Mouse (Mus musculus) heart, embryonic 15.5 days (tissue): ENCODE results near the gene Pmepa1. TPM values are rescaled to one million over a fixed set of nuclear protein-coding genes. Genes with fewer than 3 reads are reported as not detected.

Experiments
- ATAC-seq: fragments of 200-750 bp; cut with Nextera tagmentation; replicated peaks from 2 replicates; pipeline ENCODE4 v1.8.0; 2017; ENCODE audit warnings: low read depth, moderate TSS enrichment; ENCODE audit not compliant: insufficient number of reproducible peaks, insufficient read depth, low FRiP score
- H3K27ac ChIP-seq: fragments of 300-500 bp; sonication (generic); 2 replicates; pipeline ENCODE4 v1.5.1; 2015; ENCODE audit warnings: mild to moderate bottlenecking, inconsistent platforms
- H3K27me3 ChIP-seq: fragments of 300-500 bp; sonication (generic); 2 replicates; pipeline ENCODE4 v1.6.1; 2015; ENCODE audit warnings: inconsistent platforms
- H3K36me3 ChIP-seq: fragments of 300-500 bp; sonication (generic); 2 replicates; pipeline ENCODE4 v1.6.1; 2015; ENCODE audit warnings: mild to moderate bottlenecking, inconsistent platforms
- H3K4me1 ChIP-seq: fragments of 300-500 bp; sonication (generic); replicated peaks from 2 replicates; pipeline ENCODE4 v1.6.1; 2015; ENCODE audit warnings: inconsistent platforms
- H3K4me2 ChIP-seq: fragments of 300-500 bp; sonication (generic); 2 replicates; pipeline ENCODE4 v1.6.1; 2015; ENCODE audit warnings: inconsistent platforms, mild to moderate bottlenecking, moderate library complexity
- H3K4me3 ChIP-seq: fragments of 300-500 bp; sonication (generic); 2 replicates; pipeline ENCODE4 v1.5.1; 2015; ENCODE audit warnings: mild to moderate bottlenecking, inconsistent platforms
- H3K9ac ChIP-seq: fragments of 300-500 bp; sonication (generic); 2 replicates; pipeline ENCODE4 v1.6.1; 2015; ENCODE audit warnings: mild to moderate bottlenecking, inconsistent platforms
- H3K9me3 ChIP-seq: fragments of 300-500 bp; sonication (generic); replicated peaks from 2 replicates; pipeline ENCODE4 v1.6.1; 2016; ENCODE audit warnings: inconsistent platforms
- WGBS: fragments of 180-500 bp; shearing (Covaris S2); methylation state at CpG from one replicate; pipeline ENCODE4 v1.1.7; 2015; ENCODE audit warnings: mixed read lengths; 5-methylcytosine and 5-hydroxymethylcytosine counted together
- polyA plus RNA-seq: library from polyadenylated mRNA; unstranded; fragments of >200 nt; fragmentation: Nextera tagmentation; extraction: Ambion mirVana; gene quantifications from 2 replicates; pipeline ENCODE4 v1.2.1, GENCODE M21; 2015

Pmepa1 gene
- polyA plus RNA-seq, 1 experiment from 2014 or later: 4.6 TPM

- Histone ChIP-seq H3K9me3 (no peaks in the 10 kb centered on the region), H3K9ac (no peak overlapping the region), H3K36me3 (0 out of 2 replicates have a peak, but pooled peaks cover under 1% of the 10 kb centered on the region), H3K27ac (no peak overlapping the region), H3K4me3 (no peak overlapping the region), H3K27me3 (0 out of 2 replicates have a peak, but pooled peaks cover 4% of the 10 kb centered on the region), H3K4me2 (no peak overlapping the region), H3K4me1 (peaks cover 14% of the 10 kb centered on the region)
- ATAC-seq: no peak
- 92% methylated on average over 9 of the region's 9 CpGs for WGBS
Observed at GRCm38 (mm10) chr2:173220754-173221153, 55.6 kb downstream of the Pmepa1 start.

- Histone ChIP-seq H3K27ac (peak overlapping the region; percentile 18; the same call in 1 of the 2 replicates), H3K9ac (no peak overlapping the region), H3K4me2 (no peak overlapping the region), H3K4me1 (peaks cover 7% of the 10 kb centered on the region; the same call in 1 of the 2 replicates), H3K9me3 (no peaks in the 10 kb centered on the region), H3K4me3 (no peak overlapping the region), H3K36me3 (no peaks in the 10 kb centered on the region), H3K27me3 (0 out of 2 replicates have a peak, but pooled peaks cover 4% of the 10 kb centered on the region)
- no peak for ATAC-seq
- WGBS: 40% methylated on average over 10 of the region's 10 CpGs
Observed at GRCm38 (mm10) chr2:173219256-173219954, 56.9 kb downstream of the Pmepa1 start.

- WGBS: 58% methylated on average over 11 of the region's 11 CpGs
- 0 out of 2 replicates have a peak, but pooled peaks cover 4% of the 10 kb centered on the region for H3K27me3 ChIP-seq
- no peak within 1 kb of the TSS for H3K4me3 ChIP-seq
- H3K4me2 ChIP-seq: no peak within 1 kb of the TSS
- no peak for ATAC-seq
- peaks cover 7% of the 10 kb centered on the region; the same call in 1 of the 2 replicates for H3K4me1 ChIP-seq
- no peak within 1 kb of the TSS for H3K9ac ChIP-seq
- H3K36me3 ChIP-seq: no peaks in the 10 kb centered on the region
- no peaks in the 10 kb centered on the region for H3K9me3 ChIP-seq
- H3K27ac ChIP-seq: peak within 1 kb of the TSS; percentile 18; the same call in 1 of the 2 replicates
Observed at GRCm38 (mm10) chr2:173218416-173219141, 57.8 kb downstream of the Pmepa1 start, which contains the start of gene Zbp1. Zbp1 (minus strand) TSS chr2:173218923.

GRCm38 (mm10) chr2:173217763-173218258, 58.5 kb downstream of the Pmepa1 start:
- Histone ChIP-seq H3K9ac (no peak overlapping the region), H3K27ac (no peak overlapping the region), H3K36me3 (no peaks in the 10 kb centered on the region), H3K4me3 (no peak overlapping the region), H3K27me3 (0 out of 2 replicates have a peak, but pooled peaks cover 4% of the 10 kb centered on the region), H3K9me3 (no peaks in the 10 kb centered on the region), H3K4me2 (no peak overlapping the region), H3K4me1 (peaks cover 7% of the 10 kb centered on the region; the same call in 1 of the 2 replicates)
- 88% methylated on average over 5 of the region's 5 CpGs for WGBS
- no peak for ATAC-seq

- no peak overlapping the region for H3K4me2 ChIP-seq
- H3K4me1 ChIP-seq: peaks cover 7% of the 10 kb centered on the region; the same call in 1 of the 2 replicates
- no peak overlapping the region for H3K9ac ChIP-seq
- no peak for ATAC-seq
- 0 out of 2 replicates have a peak, but pooled peaks cover 4% of the 10 kb centered on the region for H3K27me3 ChIP-seq
- H3K9me3 ChIP-seq: no peaks in the 10 kb centered on the region
- WGBS: 53% methylated on average over 3 of the region's 3 CpGs
- H3K27ac ChIP-seq: no peak overlapping the region
- no peak overlapping the region for H3K4me3 ChIP-seq
- H3K36me3 ChIP-seq: no peaks in the 10 kb centered on the region
Observed at GRCm38 (mm10) chr2:173217246-173217645, 59.1 kb downstream of the Pmepa1 start.

GRCm38 (mm10) chr2:173216840-173217239, 59.5 kb downstream of the Pmepa1 start:
- H3K4me2 ChIP-seq: no peak overlapping the region
- H3K4me1 ChIP-seq: peaks cover 7% of the 10 kb centered on the region; the same call in 1 of the 2 replicates
- no peaks in the 10 kb centered on the region for H3K9me3 ChIP-seq
- no peaks in the 10 kb centered on the region for H3K36me3 ChIP-seq
- no peak overlapping the region for H3K9ac ChIP-seq
- H3K27ac ChIP-seq: no peak overlapping the region
- no peak overlapping the region for H3K4me3 ChIP-seq
- 0 out of 2 replicates have a peak, but pooled peaks cover 4% of the 10 kb centered on the region for H3K27me3 ChIP-seq
- 76% methylated on average over 7 of the region's 7 CpGs for WGBS
- no peak for ATAC-seq

GRCm38 (mm10) chr2:173212227-173212626, 64.1 kb downstream of the Pmepa1 start:
- Histone ChIP-seq H3K27ac (no peak overlapping the region), H3K4me3 (no peak overlapping the region), H3K27me3 (0 out of 2 replicates have a peak, but pooled peaks cover 4% of the 10 kb centered on the region), H3K9me3 (no peaks in the 10 kb centered on the region), H3K4me2 (no peak overlapping the region), H3K4me1 (no peaks in the 10 kb centered on the region), H3K9ac (no peak overlapping the region), H3K36me3 (no peaks in the 10 kb centered on the region)
- no peak for ATAC-seq
- WGBS: 57% methylated on average over 4 of the region's 4 CpGs

- no peaks in the 10 kb centered on the region for H3K9me3 ChIP-seq
- ATAC-seq: no peak
- H3K4me1 ChIP-seq: no peaks in the 10 kb centered on the region
- WGBS: 88% methylated on average over 7 of the region's 7 CpGs
- H3K4me3 ChIP-seq: no peak overlapping the region
- H3K27me3 ChIP-seq: no peaks in the 10 kb centered on the region
- no peak overlapping the region for H3K9ac ChIP-seq
- H3K36me3 ChIP-seq: no peaks in the 10 kb centered on the region
- no peak overlapping the region for H3K27ac ChIP-seq
- no peak overlapping the region for H3K4me2 ChIP-seq
Observed at GRCm38 (mm10) chr2:173209091-173209815, 67.1 kb downstream of the Pmepa1 start.

GRCm38 (mm10) chr2:173207051-173207450, 69.3 kb downstream of the Pmepa1 start:
- H3K9ac ChIP-seq: no peak overlapping the region
- ATAC-seq: no peak
- 94% methylated on average over 3 of the region's 3 CpGs for WGBS
- no peaks in the 10 kb centered on the region for H3K36me3 ChIP-seq
- no peak overlapping the region for H3K27ac ChIP-seq
- no peaks in the 10 kb centered on the region for H3K4me1 ChIP-seq
- H3K9me3 ChIP-seq: no peaks in the 10 kb centered on the region
- H3K27me3 ChIP-seq: no peaks in the 10 kb centered on the region
- no peak overlapping the region for H3K4me3 ChIP-seq
- H3K4me2 ChIP-seq: no peak overlapping the region

- Histone ChIP-seq H3K27ac (no peak overlapping the region), H3K4me3 (no peak overlapping the region), H3K36me3 (no peaks in the 10 kb centered on the region), H3K4me2 (no peak overlapping the region), H3K27me3 (no peaks in the 10 kb centered on the region), H3K9me3 (no peaks in the 10 kb centered on the region), H3K9ac (no peak overlapping the region), H3K4me1 (no peaks in the 10 kb centered on the region)
- no peak for ATAC-seq
- 87% methylated on average over 14 of the region's 14 CpGs for WGBS
Observed at GRCm38 (mm10) chr2:173205563-173206099, 70.7 kb downstream of the Pmepa1 start.
